8 mouse cellular contexts compared by ENCODE assay signal in the genomic region with DNA sequence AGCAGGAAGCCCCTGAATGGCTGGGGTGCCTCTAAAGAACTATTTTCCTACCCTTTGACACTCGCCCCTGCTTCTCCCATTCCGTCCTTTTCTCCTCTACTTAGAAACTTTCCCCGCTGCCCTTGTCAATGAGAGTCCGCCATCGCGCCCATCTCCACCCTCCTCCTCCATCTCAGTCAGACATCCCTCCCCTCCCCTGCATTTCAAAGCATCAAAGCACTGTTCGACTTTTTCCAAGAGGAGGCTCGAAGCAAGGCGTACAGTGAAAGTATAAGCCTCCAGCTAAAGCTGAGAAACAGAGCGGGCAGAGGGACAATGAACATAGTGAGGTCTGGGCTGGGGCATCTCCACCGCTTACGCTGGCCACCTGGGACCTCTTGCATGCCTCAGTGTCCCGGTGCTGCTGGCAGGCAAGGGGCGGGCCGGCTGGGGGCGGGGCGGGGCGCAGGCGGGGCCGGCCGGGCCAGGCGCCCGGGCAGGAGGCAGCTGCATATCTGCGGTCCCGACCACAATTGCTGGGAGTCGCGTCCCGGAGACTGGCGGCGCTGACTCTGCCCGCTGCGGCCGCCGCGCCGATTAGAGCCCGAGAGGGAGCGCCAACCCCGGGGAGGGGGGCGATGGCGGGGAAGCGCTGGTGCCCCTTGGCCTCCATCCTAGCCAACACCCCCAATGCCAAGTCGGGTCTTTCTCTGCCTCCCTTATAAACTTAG. TPM values are rescaled to one million over a fixed set of nuclear protein-coding genes. Genes with fewer than 3 reads are reported as not detected.
A peak's percentile ranks its signal among the peaks of the same experiment; 100 is the strongest.
DNase-seq lines count a peak whose midpoint lies in the region; ATAC-seq and TF ChIP-seq lines count a peak whose summit lies in the region.

No protein-coding gene starts in this region.

- H3K27ac ChIP-seq in forebrain, embryonic 12.5 days = peak overlapping the region; percentile 65
- peak overlapping the region; percentile 66 for H3K27ac ChIP-seq in hindbrain, embryonic 13.5 days
- peak overlapping the region; percentile 66; the same call in 1 of the 2 replicates for H3K27ac ChIP-seq in liver, embryonic 11.5 days (ENCODE audit: low read depth, low read length)

- no peaks in the 10 kb centered on the region for H3K79me2 ChIP-seq in myocyte (ENCODE audit: control insufficient read depth, insufficient read depth)

- under 1% methylated on average over 43 of the region's 43 CpGs for WGBS in forebrain, embryonic 12.5 days
- 2% methylated on average over 28 of the region's 43 CpGs for WGBS in hindbrain, embryonic 13.5 days
- WGBS in liver, embryonic 11.5 days = under 1% methylated on average over 41 of the region's 43 CpGs

- no peaks in the 10 kb centered on the region for H3K9me3 ChIP-seq in forebrain, embryonic 12.5 days
- H3K9me3 ChIP-seq in hindbrain, embryonic 13.5 days = no peaks in the 10 kb centered on the region
- no peaks in the 10 kb centered on the region for H3K9me3 ChIP-seq in liver, embryonic 11.5 days (ENCODE audit: control insufficient read depth, low read length)

- ATAC-seq in forebrain, embryonic 12.5 days (ENCODE audit: low FRiP score) = peak; percentile 78
- peak; percentile 77 for ATAC-seq in hindbrain, embryonic 13.5 days (ENCODE audit: low FRiP score)
- peak; percentile 83 for ATAC-seq in liver, embryonic 11.5 days (replicated peaks; ENCODE audit: low FRiP score)

- H3K4me1 ChIP-seq in forebrain, embryonic 12.5 days = peaks cover 20% of the 10 kb centered on the region
- H3K4me1 ChIP-seq in hindbrain, embryonic 13.5 days (replicated peaks) = peaks cover 19% of the 10 kb centered on the region
- peaks cover 14% of the 10 kb centered on the region for H3K4me1 ChIP-seq in liver, embryonic 11.5 days (replicated peaks; ENCODE audit: control insufficient read depth, insufficient read depth, low read length)

- peak; percentile 67 for DNase-seq in ovary, postnatal 36 days (ENCODE audit: low spot score)
- DNase-seq in ovary, postnatal 14 days (ENCODE audit: low spot score) = no peak
- DNase-seq in adrenal gland, postnatal 4 days (ENCODE audit: low spot score in 2 of 2) = peak; percentile 22 to 30
- peak; percentile 79 for DNase-seq in liver, embryonic 11.5 days (ENCODE audit: low spot score)
- DNase-seq in thymus, postnatal 25 days = peak; percentile 61

- peak; percentile 95 for TF ChIP-seq POLR2A in myocyte (IDR thresholded peaks at IDR 0.05; ENCODE audit: insufficient read length, low read depth)

- no peaks in the 10 kb centered on the region for H3K36me3 ChIP-seq in forebrain, embryonic 12.5 days (replicated peaks)
- H3K36me3 ChIP-seq in hindbrain, embryonic 13.5 days = no peaks in the 10 kb centered on the region
- no peaks in the 10 kb centered on the region for H3K36me3 ChIP-seq in liver, embryonic 11.5 days (ENCODE audit: control insufficient read depth, insufficient read depth, low read length)
- no peaks in the 10 kb centered on the region for H3K36me3 ChIP-seq in myocyte (ENCODE audit: control insufficient read depth, insufficient read depth)

- H3K9ac ChIP-seq in forebrain, embryonic 12.5 days = peak overlapping the region; percentile 73
- peak overlapping the region; percentile 83 for H3K9ac ChIP-seq in hindbrain, embryonic 13.5 days
- peak overlapping the region; percentile 59 for H3K9ac ChIP-seq in liver, embryonic 11.5 days (ENCODE audit: low read depth, low read length)

- H3K4me2 ChIP-seq in forebrain, embryonic 12.5 days = peak overlapping the region; percentile 97
- H3K4me2 ChIP-seq in hindbrain, embryonic 13.5 days = peak overlapping the region; percentile 95
- H3K4me2 ChIP-seq in liver, embryonic 11.5 days = peak overlapping the region; percentile 99
- H3K4me2 ChIP-seq in myocyte (ENCODE audit: low read depth) = peak overlapping the region; percentile 89

- peak overlapping the region; percentile 12 for H3ac ChIP-seq in myocyte (ENCODE audit: control insufficient read depth, insufficient read length)

- peaks cover 25% of the 10 kb centered on the region for H3K27me3 ChIP-seq in forebrain, embryonic 12.5 days
- 0 out of 2 replicates have a peak, but pooled peaks cover 13% of the 10 kb centered on the region for H3K27me3 ChIP-seq in hindbrain, embryonic 13.5 days
- peaks cover 4% of the 10 kb centered on the region for H3K27me3 ChIP-seq in liver, embryonic 11.5 days (replicated peaks; ENCODE audit: control insufficient read depth, insufficient read depth, low read length)
- no peaks in the 10 kb centered on the region for H3K27me3 ChIP-seq in myocyte (ENCODE audit: control insufficient read depth, insufficient read depth, insufficient read length)

- H3K4me3 ChIP-seq in forebrain, embryonic 12.5 days (replicated peaks) = peak overlapping the region; percentile 58
- peak overlapping the region; percentile 61 for H3K4me3 ChIP-seq in hindbrain, embryonic 13.5 days
- peak overlapping the region; percentile 68 for H3K4me3 ChIP-seq in liver, embryonic 11.5 days (ENCODE audit: low read depth, low read length)
- peak overlapping the region; percentile 29 for H3K4me3 ChIP-seq in myocyte

TF ChIP-seq in myocyte, 11 proteins besides CTCF, POLR2A, EP300 and RAD21:
- TF ChIP-seq SRF (IDR thresholded peaks at IDR 0.05; ENCODE audit: control insufficient read depth, insufficient read length, low read depth) (no peak), TCF3 (IDR thresholded peaks at IDR 0.05; ENCODE audit: insufficient read length, low read depth) (peak; percentile 33), MAX (IDR thresholded peaks at IDR 0.05; ENCODE audit: low read depth) (no peak), POLR2AphosphoS2 (IDR thresholded peaks at IDR 0.05; ENCODE audit: insufficient read length, low read depth) (peak; percentile 97), E2F4 (IDR thresholded peaks at IDR 0.05; ENCODE audit: insufficient read depth) (no peak), USF1 (IDR thresholded peaks at IDR 0.05; ENCODE audit: low read depth) (no peak), REST (IDR thresholded peaks at IDR 0.05; ENCODE audit: insufficient read depth, insufficient read length) (peak; percentile 2), CEBPB (IDR thresholded peaks at IDR 0.05; ENCODE audit: insufficient read depth, poor library complexity, severe bottlenecking) (no peak), TCF12 (IDR thresholded peaks at IDR 0.05; ENCODE audit: insufficient read depth, poor library complexity, severe bottlenecking) (no peak), MYOG (IDR thresholded peaks at IDR 0.05; ENCODE audit: control insufficient read depth in 1 of 3, insufficient read depth in 1 of 3, insufficient read length in 2 of 3, low read depth in 2 of 3) (peak in 2 of 3 experiments; percentile 85 to 87), MYOD1 (IDR thresholded peaks at IDR 0.05; ENCODE audit: control insufficient read depth in 1 of 3, insufficient read length in 2 of 3, low read depth in 2 of 3) (peak in 2 of 3 experiments; percentile 67 to 93)
TF ChIP-seq in myocyte: peak in this region for 5.

RNA-seq across cellular contexts. Expression of a gene that starts 9.6 kb away (rescaled TPM):
- total RNA-seq in adrenal gland, postnatal 4 days (2021) = under 1 TPM; 0.31 to 0.48 TPM
- polyA plus RNA-seq in forebrain, embryonic 12.5 days (2016; fragmentation: Nextera tagmentation; extraction: Ambion mirVana) = 0.32 and 0.46 TPM in 2 replicates
- polyA plus RNA-seq in hindbrain, embryonic 13.5 days (2015; fragmentation: Nextera tagmentation; extraction: Ambion mirVana) = 1.1 and 1.2 TPM in 2 replicates
- polyA plus RNA-seq in liver, embryonic 11.5 days (2014; fragmentation: Nextera tagmentation; extraction: Ambion mirVana) = 0.57 and 1.5 TPM in 2 replicates
- 0.24 TPM for polyA plus RNA-seq in myocyte (2012; fragmentation: generic; extraction: Trizol)

RNA-seq across cellular contexts. Expression of a gene that starts 26.0 kb away (rescaled TPM):
- 10 to 100 TPM; 32.3 to 39.0 TPM for total RNA-seq in adrenal gland, postnatal 4 days (2021)
- 75.0 and 78.2 TPM in 2 replicates for polyA plus RNA-seq in forebrain, embryonic 12.5 days (2016; fragmentation: Nextera tagmentation; extraction: Ambion mirVana)
- polyA plus RNA-seq in hindbrain, embryonic 13.5 days (2015; fragmentation: Nextera tagmentation; extraction: Ambion mirVana) = 33.3 and 34.8 TPM in 2 replicates
- 99.3 and 108 TPM in 2 replicates for polyA plus RNA-seq in liver, embryonic 11.5 days (2014; fragmentation: Nextera tagmentation; extraction: Ambion mirVana)
- 57.5 TPM for polyA plus RNA-seq in myocyte (2012; fragmentation: generic; extraction: Trizol)

RNA-seq across cellular contexts. Expression of a gene that starts 29.3 kb away (rescaled TPM):
- total RNA-seq in adrenal gland, postnatal 4 days (2021) = 100 to 1,000 TPM; 101 to 110 TPM
- polyA plus RNA-seq in forebrain, embryonic 12.5 days (2016; fragmentation: Nextera tagmentation; extraction: Ambion mirVana) = 10.8 and 11.2 TPM in 2 replicates
- 4.6 and 6.0 TPM in 2 replicates for polyA plus RNA-seq in hindbrain, embryonic 13.5 days (2015; fragmentation: Nextera tagmentation; extraction: Ambion mirVana)
- 9.7 and 10.6 TPM in 2 replicates for polyA plus RNA-seq in liver, embryonic 11.5 days (2014; fragmentation: Nextera tagmentation; extraction: Ambion mirVana)
- 11.7 TPM for polyA plus RNA-seq in myocyte (2012; fragmentation: generic; extraction: Trizol)

RNA-seq across cellular contexts. Expression of a gene that starts 45.1 kb away (rescaled TPM):
- 10 to 100 TPM; 86.3 to 96.7 TPM for total RNA-seq in adrenal gland, postnatal 4 days (2021)
- polyA plus RNA-seq in forebrain, embryonic 12.5 days (2016; fragmentation: Nextera tagmentation; extraction: Ambion mirVana) = 105 and 110 TPM in 2 replicates
- polyA plus RNA-seq in hindbrain, embryonic 13.5 days (2015; fragmentation: Nextera tagmentation; extraction: Ambion mirVana) = 91.8 and 96.4 TPM in 2 replicates
- 97.0 and 104 TPM in 2 replicates for polyA plus RNA-seq in liver, embryonic 11.5 days (2014; fragmentation: Nextera tagmentation; extraction: Ambion mirVana)
- polyA plus RNA-seq in myocyte (2012; fragmentation: generic; extraction: Trizol) = 97.0 TPM

RNA-seq across cellular contexts. Expression of a gene that starts 50.7 kb away (rescaled TPM):
- total RNA-seq in adrenal gland, postnatal 4 days (2021) = 100 to 1,000 TPM; 443 to 452 TPM
- 352 and 355 TPM in 2 replicates for polyA plus RNA-seq in forebrain, embryonic 12.5 days (2016; fragmentation: Nextera tagmentation; extraction: Ambion mirVana)
- polyA plus RNA-seq in hindbrain, embryonic 13.5 days (2015; fragmentation: Nextera tagmentation; extraction: Ambion mirVana) = 502 and 514 TPM in 2 replicates
- 236 and 254 TPM in 2 replicates for polyA plus RNA-seq in liver, embryonic 11.5 days (2014; fragmentation: Nextera tagmentation; extraction: Ambion mirVana)
- polyA plus RNA-seq in myocyte (2012; fragmentation: generic; extraction: Trizol) = 476 TPM
